Mouse (Mus musculus): ENCODE measurements around the gene Nebl.
A peak's percentile ranks its signal among the peaks of the same experiment; 100 is the strongest.

Nebl gene

DNA sequence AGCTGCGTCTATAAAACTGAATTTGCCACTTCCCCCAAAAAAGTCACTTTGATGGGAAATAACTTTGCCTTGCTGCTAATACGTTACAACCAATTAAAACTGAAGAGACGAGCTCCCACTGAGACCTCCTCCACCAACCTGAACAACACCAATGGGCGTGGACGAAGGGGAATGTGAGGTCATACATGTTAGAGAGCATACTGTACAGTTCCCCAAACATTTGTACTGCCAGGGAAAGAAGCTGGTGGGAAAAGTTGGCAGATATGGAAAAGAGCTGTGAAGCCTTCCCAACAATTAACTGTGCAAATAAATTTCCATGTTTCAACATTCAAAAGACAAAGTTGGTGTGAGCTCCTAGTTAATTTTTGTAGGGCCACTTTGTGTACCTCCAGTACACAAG is 25.3 kb downstream of the Nebl start:
- DNase-seq: no peak

DNA sequence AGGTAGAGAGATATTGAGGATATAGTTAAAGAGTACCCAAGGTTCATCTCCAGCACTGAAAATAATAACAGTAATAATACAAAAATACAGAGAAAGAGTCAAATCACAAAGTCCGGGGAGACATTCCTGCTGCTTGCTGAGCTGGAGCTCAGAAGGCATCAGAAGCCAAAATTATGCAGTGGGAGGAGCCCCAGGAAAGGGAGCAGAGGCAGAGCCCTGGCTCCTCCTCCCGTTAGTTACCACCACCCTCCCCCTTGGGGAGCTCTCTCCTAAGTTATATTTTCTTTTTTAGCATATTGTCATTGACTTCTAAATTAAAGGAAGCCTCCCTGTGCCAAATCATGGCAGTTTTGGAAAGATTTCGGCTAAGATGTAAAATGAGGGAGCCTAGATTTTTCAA is 25.8 kb downstream of the Nebl start:
- DNase-seq: no peak

- no peak for DNase-seq
Observed at GRCm38 (mm10) chr2:17703170-17703512, 28.1 kb downstream of the Nebl start.

GRCm38 (mm10) chr2:17702481-17703169 is 28.6 kb downstream of the Nebl start:
- DNase-seq: peak; percentile 34 to 49

DNA sequence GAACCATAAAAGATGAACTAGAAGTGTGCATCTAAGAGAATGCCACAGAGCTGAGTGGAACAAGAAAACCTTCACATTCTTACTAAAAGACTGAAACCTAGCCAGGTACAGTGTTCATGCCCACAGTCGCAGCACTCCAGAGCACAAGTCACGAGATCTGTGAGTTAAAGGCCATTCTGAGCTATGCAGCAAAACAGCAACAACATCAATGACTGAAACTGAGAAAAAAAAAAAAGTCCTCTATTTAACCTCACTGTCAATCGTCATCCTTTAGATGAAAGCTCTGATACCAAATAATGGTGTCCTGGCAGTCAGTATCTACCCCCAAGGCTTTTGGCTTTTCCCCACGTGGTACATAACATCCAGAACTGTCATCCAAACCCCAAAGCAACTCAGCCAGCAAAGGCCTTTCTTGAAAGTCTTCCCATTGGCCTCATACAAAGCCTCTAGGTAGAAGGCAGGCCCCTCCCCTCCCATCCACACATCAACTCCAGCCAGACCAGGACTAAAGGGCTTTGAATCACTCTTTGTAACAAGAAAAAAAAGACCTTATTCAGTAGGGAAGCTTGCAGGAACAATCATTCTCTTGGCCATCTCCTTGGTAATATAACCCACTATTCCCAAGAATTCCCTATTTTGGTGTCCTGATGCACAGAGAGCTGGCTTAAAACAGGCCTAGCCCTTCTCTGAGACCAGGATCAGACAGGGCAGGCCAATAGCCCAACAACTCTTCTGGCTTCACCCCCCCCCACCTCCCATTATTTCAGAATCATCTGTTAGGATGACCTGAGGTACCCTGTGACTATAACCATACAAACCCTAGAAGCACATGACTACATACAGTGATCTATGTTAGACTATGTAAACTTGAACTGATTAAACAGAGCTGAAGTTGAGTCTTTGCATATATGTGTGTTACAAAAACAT is 32.8 kb downstream of the Nebl start:
- DNase-seq: no peak

DNA sequence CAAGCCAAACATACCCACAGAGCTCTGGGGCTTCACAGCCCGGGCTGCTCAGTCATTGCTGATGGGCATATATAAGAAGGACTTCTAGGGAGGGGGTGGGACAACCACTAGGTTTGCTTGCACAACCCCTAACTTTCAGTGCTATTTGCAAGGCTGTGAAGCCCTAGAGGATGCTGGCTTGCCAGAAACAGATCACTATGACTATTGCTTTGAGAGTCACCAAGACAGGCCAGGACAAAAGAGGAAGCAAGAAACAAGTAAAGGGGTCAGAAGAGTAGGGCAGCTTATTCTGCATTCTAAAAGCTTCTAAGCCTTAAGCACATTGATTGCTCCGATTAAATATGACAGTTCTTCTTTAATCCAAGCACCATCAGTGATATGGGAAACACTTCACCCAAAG is 38.3 kb downstream of the Nebl start:
- DNase-seq: no peak

GRCm38 (mm10) chr2:17690264-17690663 is 41.0 kb downstream of the Nebl start:
- no peak for DNase-seq

DNA sequence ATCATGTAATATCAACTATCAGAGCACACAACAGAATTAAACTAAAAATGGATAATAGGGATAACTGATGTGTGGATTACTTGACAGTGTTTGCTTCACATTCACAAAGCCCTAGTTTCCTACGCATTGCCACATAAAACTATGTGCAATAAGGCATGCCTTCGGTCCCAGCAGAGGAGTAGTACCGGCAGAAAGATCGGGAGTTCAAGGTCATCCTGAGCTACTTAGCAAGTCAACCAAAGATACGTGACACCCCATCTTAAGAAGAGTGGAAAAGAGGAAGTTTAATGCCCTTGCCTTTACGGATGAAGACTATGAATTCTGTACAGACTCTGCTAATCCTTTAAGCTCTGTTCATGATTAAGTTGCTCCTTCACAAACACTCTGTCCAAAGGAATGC is 44.1 kb downstream of the Nebl start:
- DNase-seq: no peak

DNA sequence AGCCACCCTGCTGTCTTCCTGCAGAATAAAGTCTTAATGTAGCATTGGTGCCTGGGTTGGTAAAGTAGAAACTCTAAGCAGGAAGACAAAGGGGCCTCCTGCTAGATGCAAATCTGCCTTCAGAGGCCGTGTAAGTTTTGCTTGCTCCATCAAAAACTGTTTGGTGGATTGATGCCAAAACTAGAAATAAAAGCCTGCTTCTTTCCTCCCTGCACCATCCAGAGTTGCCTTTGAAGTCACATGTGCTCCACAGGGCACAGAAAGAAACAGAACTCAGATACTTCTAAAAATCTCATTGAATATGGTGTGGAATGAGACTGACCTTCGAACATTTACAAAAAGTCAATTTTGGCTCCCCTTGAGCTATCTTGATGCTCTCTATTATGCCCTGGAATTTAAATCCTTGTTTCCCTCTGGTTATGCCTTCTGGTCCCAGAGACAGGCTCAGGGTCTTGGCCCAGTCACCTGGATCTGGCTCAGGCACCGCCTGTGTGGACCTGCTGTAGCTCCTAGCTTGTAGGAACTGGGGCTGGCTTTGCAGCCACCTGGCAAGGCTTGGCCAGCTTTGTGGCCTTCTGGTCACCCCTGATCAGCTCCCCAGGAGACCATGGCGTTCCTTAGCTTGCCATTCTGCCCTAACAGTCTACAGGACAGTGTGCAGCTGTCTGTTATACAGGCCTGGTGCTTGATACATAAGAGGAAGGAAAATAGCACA is 47.8 kb downstream of the Nebl start:
- no peak for DNase-seq

- DNase-seq: no peak
Observed at GRCm38 (mm10) chr2:17672156-17672555, 59.1 kb downstream of the Nebl start.

DNA sequence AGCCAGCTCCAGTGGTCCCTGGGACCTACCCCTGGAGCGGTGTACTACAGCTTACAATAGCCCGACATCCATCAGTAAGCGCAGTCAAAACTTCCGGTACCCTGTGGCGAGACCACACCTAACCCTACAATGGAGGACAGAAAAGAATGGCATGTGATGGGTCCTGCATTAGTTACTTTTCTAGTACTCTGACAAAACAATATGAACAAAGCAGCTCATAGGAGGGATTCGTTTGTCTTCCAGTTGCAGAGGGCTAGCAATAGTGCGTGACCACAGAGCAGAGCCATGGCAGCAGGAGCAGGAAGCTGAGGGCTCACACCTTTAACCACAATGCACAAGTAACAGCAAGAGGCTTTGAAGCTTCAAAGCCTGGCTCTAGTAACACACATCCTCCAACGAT is 59.7 kb downstream of the Nebl start:
- DNase-seq: peak in 1 of 2 experiments; percentile 16

GRCm38 (mm10) chr2:17669953-17670352 is 61.3 kb downstream of the Nebl start:
- DNase-seq: no peak

DNA sequence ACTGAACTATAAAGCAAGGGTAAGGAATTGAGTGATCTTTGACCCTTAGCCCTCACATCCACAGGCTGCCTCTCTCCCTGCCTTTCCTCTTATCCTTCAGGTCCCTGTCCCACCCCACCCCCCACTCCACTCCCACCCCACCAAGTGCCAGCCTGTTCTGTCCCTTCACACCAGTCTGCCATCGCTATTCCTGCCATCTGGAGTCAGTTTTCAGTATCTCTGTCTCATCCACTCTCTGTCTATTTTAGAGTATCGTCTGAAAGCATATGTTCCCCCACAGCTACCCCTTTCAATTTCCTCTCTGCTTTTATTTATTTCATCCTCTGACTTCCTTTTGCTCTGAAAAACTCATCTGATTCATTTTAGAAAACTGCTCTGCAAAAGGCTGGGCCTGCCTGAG is 62.3 kb downstream of the Nebl start:
- DNase-seq: no peak

DNA sequence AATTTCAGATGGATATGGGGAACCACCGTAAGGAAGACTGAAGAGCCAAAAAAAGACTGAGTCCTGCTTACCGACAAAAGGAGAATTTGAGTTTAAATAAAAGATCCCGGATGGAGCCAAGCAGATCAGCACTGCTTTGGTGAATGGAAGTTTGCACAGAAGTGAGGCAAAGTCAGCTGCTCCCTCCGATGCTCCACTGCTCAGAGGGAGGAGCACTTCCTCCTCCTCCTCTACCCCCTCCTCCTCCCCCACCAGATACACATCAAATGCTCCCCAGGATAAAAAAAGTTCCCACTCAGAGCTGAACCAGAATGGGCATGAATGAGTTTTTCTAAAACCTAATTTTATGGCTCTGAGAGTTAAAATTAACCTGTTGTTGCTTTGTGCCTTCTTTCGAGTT is 73.1 kb downstream of the Nebl start:
- no peak for DNase-seq

- no peak for DNase-seq
Observed at GRCm38 (mm10) chr2:17650147-17650834, 81.0 kb downstream of the Nebl start.

GRCm38 (mm10) chr2:17649728-17650127 is 81.5 kb downstream of the Nebl start:
- no peak for DNase-seq

- DNase-seq: peak; percentile 13 to 27
Observed at GRCm38 (mm10) chr2:17644282-17645262, 86.7 kb downstream of the Nebl start.

DNA sequence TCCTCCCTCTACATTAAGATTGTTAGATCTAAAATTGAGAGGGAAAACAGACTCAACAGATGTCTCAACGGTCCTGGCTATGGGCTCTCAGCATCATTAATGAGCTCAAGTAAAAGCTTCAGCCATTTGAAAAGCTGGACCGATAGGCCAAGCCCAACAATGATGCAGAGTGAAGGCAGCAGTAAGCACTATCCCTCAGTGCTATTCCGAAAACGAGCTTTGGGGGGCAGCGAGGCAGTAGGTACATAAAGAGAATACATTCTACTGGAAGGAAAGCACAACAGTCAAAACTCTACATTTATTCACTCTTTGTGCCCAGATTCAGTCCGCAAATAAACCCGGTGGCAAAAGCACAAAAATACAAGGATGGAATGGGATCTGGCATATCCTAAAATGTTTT is 87.4 kb downstream of the Nebl start:
- no peak for DNase-seq

- DNase-seq: no peak
Observed at GRCm38 (mm10) chr2:17642770-17643169, 88.5 kb downstream of the Nebl start.

DNA sequence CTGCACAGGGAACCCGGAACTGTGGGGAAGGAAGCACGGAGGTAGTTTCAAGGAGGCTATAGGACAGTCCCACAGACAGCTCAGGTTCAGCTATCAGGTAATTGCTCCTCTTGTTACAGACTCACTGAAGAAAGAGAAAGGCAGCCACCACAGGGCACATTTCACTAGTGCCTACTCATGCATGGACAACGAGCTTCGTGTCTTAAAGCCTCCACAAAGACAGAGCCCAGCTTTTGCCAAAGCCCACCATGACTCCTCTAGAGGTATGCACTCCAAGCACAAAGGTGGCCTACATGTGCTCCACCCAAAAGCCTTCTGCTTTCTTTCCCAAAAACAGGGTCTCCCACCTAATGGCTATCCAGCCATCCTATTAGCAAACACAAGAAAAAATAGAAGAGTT is 90.4 kb downstream of the Nebl start:
- DNase-seq: no peak

DNA sequence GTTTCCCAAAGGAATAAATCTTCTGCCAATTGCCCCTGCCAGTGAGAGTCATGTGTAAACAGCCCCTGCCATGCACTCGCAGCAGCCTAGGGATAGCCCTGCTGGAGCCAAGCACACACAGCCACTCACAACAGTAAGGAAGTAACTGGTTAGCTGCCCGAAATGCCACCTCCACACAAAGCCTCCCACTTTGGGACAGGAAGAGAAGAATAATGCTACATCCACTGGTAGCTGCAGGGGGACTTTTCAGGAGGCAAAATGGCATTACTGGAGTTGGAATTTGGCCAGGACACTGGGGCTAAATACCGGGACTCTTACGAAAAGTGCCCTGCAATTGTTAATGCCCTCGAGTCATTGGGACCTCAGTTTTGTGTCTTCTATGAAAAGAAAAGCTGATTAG is 92.6 kb downstream of the Nebl start:
- DNase-seq: no peak

GRCm38 (mm10) chr2:17623931-17624330 is 107.3 kb downstream of the Nebl start:
- DNase-seq: no peak

All from thymus, adult 18-20 months (tissue).